Mouse (Mus musculus) embryonic facial prominence, embryonic 14.5 days (tissue): ENCODE data around the gene Inpp4b. TPM values are rescaled to one million over a fixed set of nuclear protein-coding genes. Genes with fewer than 3 reads are reported as not detected.

Experiments
- ATAC-seq: fragments of 200-750 bp; cut with Nextera tagmentation; 2 replicates; pipeline ENCODE4 v1.8.0; 2017; ENCODE audit warnings: low read depth, moderate number of reproducible peaks, moderate TSS enrichment
- DNase-seq: peaks from one replicate; pipeline ENCODE4 v3.0.0-alpha.2; 2015; ENCODE audit warnings: low spot score
- H3K27ac ChIP-seq: fragments of 300-500 bp; sonication (generic); replicated peaks from 2 replicates; pipeline ENCODE4 v1.5.1; 2014; ENCODE audit warnings: low read depth, mild to moderate bottlenecking, low read length, moderate library complexity
- H3K27me3 ChIP-seq: fragments of 300-500 bp; sonication (generic); replicated peaks from 2 replicates; pipeline ENCODE4 v1.6.1; 2014; ENCODE audit warnings: low read length; ENCODE audit not compliant: control insufficient read depth, insufficient read depth
- H3K36me3 ChIP-seq: fragments of 300-500 bp; sonication (generic); 2 replicates; pipeline ENCODE4 v1.6.1; 2014; ENCODE audit warnings: low read length, mixed read lengths; ENCODE audit not compliant: control insufficient read depth, insufficient read depth
- H3K4me1 ChIP-seq: fragments of 300-500 bp; sonication (generic); 2 replicates; pipeline ENCODE4 v1.6.1; 2014; ENCODE audit warnings: antibody characterized with exemption, low read length; ENCODE audit not compliant: control insufficient read depth, insufficient read depth
- H3K4me2 ChIP-seq: fragments of 300-500 bp; sonication (generic); 2 replicates; pipeline ENCODE4 v1.6.1; 2014; ENCODE audit warnings: low read depth, mild to moderate bottlenecking, low read length, moderate library complexity, mixed read lengths
- H3K4me3 ChIP-seq: fragments of 300-500 bp; sonication (generic); 2 replicates; pipeline ENCODE4 v1.5.1; 2014; ENCODE audit warnings: low read depth, mild to moderate bottlenecking, low read length
- H3K9ac ChIP-seq: fragments of 300-500 bp; sonication (generic); 2 replicates; pipeline ENCODE4 v1.6.1; 2014; ENCODE audit warnings: low read depth, mild to moderate bottlenecking, low read length, moderate library complexity, mixed read lengths
- H3K9me3 ChIP-seq: fragments of 300-500 bp; sonication (generic); 2 replicates; pipeline ENCODE4 v1.6.1; 2016; ENCODE audit warnings: low read length; ENCODE audit not compliant: control insufficient read depth
- WGBS: fragments of 180-500 bp; shearing (Covaris S2); extraction: QIAGEN DNeasy Blood & Tissue Kit; methylation state at CpG from one replicate; pipeline ENCODE4 v1.1.7; 2014; 5-methylcytosine and 5-hydroxymethylcytosine counted together
- polyA plus RNA-seq: library from polyadenylated mRNA; unstranded; fragments of >200 nt; fragmentation: Nextera tagmentation; extraction: Ambion mirVana; gene quantifications from 2 replicates; pipeline ENCODE4 v1.2.1, GENCODE M21; 2014

Inpp4b gene
- polyA plus RNA-seq, 1 experiment from 2014 or later: 14.9 TPM

DNA sequence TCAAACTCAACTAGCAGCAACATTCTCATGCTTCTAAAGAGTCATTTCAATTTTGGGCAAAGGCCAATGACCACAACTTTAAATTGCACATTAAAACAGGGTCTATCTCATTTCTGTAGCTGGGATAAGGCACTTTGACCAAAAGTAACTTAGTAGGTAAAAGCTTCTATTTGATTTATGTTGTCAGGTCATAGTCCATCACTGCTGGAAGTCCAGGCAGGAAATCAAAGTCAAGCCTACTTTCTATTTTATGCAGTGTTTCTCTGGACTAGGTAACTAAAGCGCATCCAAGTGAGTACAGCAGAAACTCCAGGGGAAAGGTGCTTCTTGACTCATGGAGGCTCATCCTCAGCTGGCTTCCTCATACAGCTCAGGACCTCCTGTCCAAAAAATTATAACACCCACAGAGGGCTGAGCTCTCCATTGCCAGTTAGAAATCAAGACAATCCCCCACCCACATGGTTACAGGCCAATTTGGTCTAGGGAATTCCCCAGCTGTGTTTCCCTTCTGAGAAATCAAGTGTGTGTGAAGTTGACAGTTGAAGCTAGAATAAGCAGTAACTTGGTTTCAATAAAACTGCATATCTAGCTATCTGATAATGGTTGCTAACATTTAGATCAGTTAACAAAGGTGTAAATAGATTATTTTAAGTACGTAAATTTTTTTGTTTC lies 293.7 kb downstream of the Inpp4b start:
- Histone ChIP-seq H3K4me2 (no peak overlapping the region), H3K27ac (no peak overlapping the region), H3K36me3 (no peaks in the 10 kb centered on the region), H3K27me3 (no peaks in the 10 kb centered on the region), H3K9ac (no peak overlapping the region), H3K4me3 (no peak overlapping the region), H3K9me3 (no peaks in the 10 kb centered on the region), H3K4me1 (no peaks in the 10 kb centered on the region)
- no peak for ATAC-seq
- 94% methylated on average over 2 of the region's 2 CpGs for WGBS
- no peak for DNase-seq

DNA sequence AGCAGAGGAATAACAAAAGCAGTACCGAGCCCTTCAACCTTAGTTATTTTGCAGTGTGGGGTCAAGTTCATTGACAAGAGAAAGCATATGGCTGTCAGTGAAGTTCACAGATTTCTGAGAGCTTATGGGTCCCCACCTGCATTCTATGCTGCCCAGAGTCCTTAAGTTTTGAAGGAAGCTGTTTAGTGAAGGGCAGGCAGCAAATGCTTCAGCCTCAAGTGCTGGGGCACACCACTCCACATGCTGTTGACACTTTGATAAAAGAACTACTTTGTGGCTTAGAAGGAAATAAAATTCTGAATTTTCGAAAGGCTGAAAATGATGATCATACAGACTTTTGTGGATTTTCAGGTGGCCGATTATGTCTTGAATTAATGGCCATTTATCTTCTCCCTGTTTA lies 296.1 kb downstream of the Inpp4b start:
- Histone ChIP-seq H3K9ac (no peak overlapping the region), H3K27ac (no peak overlapping the region), H3K4me2 (no peak overlapping the region), H3K27me3 (no peaks in the 10 kb centered on the region), H3K4me1 (no peaks in the 10 kb centered on the region), H3K36me3 (no peaks in the 10 kb centered on the region), H3K4me3 (no peak overlapping the region), H3K9me3 (no peaks in the 10 kb centered on the region)
- DNase-seq (no peak), ATAC-seq (no peak)
- WGBS: 83% methylated on average over 3 of the region's 3 CpGs

DNA sequence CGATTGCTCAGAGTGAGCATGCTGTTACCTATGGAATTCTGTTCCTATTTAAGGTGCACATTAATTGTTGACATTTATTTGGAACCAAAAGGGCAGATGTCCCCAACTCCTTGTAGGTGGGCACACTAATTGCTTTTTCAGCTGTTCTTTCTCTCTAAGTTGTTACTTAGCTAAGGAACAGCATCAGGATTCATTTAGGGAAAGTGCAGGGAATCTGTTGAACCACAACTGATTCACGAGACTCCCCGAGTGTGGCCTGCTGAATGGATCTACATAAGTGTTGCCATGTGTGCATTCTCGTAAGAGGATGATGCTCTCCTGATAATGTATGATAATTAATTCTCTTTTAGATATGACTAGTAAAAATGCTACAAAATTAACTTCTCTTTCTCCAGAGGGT lies 297.5 kb downstream of the Inpp4b start:
- no peak overlapping the region for H3K4me2 ChIP-seq
- H3K9me3 ChIP-seq: no peaks in the 10 kb centered on the region
- no peak overlapping the region for H3K9ac ChIP-seq
- no peak overlapping the region for H3K4me3 ChIP-seq
- 43% methylated on average over 4 of the region's 4 CpGs for WGBS
- no peak overlapping the region for H3K27ac ChIP-seq
- H3K36me3 ChIP-seq: no peaks in the 10 kb centered on the region
- H3K27me3 ChIP-seq: no peaks in the 10 kb centered on the region
- ATAC-seq (no peak), DNase-seq (peak; percentile 60)
- no peaks in the 10 kb centered on the region for H3K4me1 ChIP-seq

DNA sequence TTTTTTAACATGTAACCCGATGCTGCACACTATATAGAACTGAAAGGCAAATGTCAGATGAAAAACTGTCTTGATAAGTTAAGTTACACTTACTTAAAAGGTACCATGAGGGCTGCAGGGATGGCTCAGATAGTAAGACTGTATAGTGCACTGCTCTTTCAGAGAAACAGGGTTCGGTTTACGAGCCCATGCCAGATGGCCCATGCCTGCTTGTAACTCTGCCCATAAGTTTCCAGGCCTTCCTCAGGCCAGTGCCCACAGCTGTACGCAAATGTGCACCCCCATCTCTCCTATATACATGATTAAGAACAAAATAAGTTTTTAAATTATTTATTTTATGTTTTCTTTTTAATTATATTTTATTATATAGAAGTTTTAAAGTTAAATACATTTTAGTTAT lies 300.7 kb downstream of the Inpp4b start:
- no peak overlapping the region for H3K27ac ChIP-seq
- ATAC-seq: no peak
- DNase-seq: no peak
- H3K4me3 ChIP-seq: no peak overlapping the region
- H3K9ac ChIP-seq: no peak overlapping the region
- 81% methylated on average over 4 of the region's 4 CpGs for WGBS
- no peaks in the 10 kb centered on the region for H3K36me3 ChIP-seq
- H3K27me3 ChIP-seq: no peaks in the 10 kb centered on the region
- no peaks in the 10 kb centered on the region for H3K4me1 ChIP-seq
- H3K9me3 ChIP-seq: no peaks in the 10 kb centered on the region
- H3K4me2 ChIP-seq: no peak overlapping the region

DNA sequence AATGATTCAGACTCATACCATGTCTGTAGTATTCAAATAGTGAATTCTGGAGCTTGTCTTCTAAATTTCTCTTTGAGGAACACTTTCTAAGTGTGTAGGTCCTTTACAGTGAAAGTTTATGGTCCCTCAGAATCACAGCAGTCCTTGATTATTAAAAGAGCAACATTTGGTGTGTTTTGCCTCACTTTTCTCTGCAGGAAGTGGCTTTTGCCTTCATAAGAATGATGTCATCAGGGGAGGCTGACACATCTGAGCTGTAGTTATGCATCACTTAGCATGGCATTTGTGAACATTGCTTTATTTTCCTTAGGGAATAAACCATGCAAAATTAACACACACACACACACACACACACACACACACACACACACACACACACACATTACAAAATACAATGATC lies 349.8 kb downstream of the Inpp4b start:
- no peaks in the 10 kb centered on the region for H3K4me1 ChIP-seq
- peak; percentile 10 for DNase-seq
- no peaks in the 10 kb centered on the region for H3K27me3 ChIP-seq
- H3K4me3 ChIP-seq: no peak overlapping the region
- no peaks in the 10 kb centered on the region for H3K9me3 ChIP-seq
- H3K27ac ChIP-seq: no peak overlapping the region
- ATAC-seq: no peak
- H3K4me2 ChIP-seq: no peak overlapping the region
- H3K9ac ChIP-seq: no peak overlapping the region
- H3K36me3 ChIP-seq: no peaks in the 10 kb centered on the region

DNA sequence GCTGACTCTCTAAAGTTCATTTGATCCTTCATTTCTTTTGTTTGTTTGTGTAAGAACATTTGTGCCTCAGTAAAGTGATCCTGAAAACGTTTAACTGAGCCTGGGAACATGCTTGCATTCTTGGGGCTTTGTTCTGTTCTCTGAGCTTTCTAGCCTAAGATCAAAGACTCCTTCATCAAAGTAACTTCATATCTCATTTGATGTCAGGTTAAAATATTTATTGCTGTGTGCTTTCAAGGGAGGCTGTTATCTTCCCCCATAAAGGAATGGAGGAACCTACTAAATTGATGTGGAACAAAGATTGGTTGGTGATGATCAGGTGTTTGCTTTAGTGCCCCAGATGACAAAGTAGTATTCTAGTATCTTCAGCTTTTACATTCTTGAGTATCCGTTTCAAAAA lies 352.5 kb downstream of the Inpp4b start:
- 31% methylated on average over 2 of the region's 2 CpGs for WGBS
- no peaks in the 10 kb centered on the region for H3K4me1 ChIP-seq
- H3K27me3 ChIP-seq: no peaks in the 10 kb centered on the region
- no peak overlapping the region for H3K4me3 ChIP-seq
- ATAC-seq (no peak), DNase-seq (peak; percentile 9)
- no peak overlapping the region for H3K4me2 ChIP-seq
- H3K9ac ChIP-seq: no peak overlapping the region
- H3K27ac ChIP-seq: no peak overlapping the region
- H3K9me3 ChIP-seq: no peaks in the 10 kb centered on the region
- H3K36me3 ChIP-seq: no peaks in the 10 kb centered on the region

DNA sequence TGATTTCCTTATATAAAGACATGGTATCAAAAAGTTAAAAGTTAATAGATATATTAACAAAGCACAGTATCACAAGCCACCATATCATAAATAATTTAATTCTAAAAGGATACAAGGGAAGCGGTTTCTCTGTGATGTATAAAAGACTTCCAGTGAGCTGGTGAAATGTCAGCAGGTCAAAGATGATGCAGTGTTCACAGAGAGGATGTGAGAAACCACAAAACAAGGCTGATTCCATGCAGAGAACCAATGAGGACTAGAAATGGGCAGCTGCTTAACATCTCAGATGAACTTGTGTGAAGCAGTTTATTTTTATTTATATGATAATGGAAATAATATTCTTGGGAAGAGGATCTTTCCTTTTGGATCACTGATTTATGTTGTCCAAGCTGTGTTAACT lies 359.7 kb downstream of the Inpp4b start:
- ATAC-seq: no peak
- 59% methylated on average over 1 of the region's 1 CpGs for WGBS
- H3K4me3 ChIP-seq: no peak overlapping the region

DNA sequence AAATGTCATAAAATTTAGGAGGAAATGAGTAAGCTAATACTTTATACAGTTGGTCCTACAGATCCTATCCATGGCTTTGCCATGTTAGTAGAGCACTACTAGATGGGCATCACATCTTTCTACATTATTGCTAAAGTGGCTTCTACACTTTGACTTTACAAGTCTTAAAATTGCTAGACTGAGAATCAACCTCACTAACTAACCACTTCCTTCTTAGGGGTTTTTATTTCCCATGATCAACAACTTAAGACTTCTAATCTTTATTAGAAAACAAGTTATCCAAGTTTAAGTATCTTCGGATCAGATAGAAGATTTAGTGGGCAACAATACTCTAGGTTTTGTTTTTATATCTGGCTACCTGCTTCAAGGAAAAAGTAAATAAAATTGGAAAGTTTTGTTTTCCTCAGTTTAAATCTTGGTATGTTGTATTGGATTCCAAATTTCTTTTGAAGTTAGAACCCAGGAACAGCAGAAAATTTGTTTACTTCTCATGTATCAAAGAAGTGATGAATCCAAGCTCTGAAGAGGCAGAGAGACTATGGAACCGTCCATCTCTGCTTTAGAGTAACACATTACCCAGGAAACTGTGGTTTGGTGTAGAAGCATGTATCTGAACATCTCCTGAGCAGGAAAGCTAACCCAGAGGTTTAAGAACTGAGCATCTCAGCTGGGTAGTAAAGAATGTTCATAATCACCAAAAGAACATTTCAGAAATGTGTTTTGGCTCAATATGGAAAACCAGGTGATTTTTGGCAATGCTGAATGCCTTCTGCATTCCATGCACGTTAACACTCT lies 361.4 kb downstream of the Inpp4b start:
- no peak overlapping the region for H3K4me3 ChIP-seq
- no peaks in the 10 kb centered on the region for H3K27me3 ChIP-seq
- no peaks in the 10 kb centered on the region for H3K4me1 ChIP-seq
- H3K9ac ChIP-seq: no peak overlapping the region
- no peaks in the 10 kb centered on the region for H3K36me3 ChIP-seq
- ATAC-seq (no peak), DNase-seq (no peak)
- no peak overlapping the region for H3K27ac ChIP-seq
- WGBS: 68% methylated on average over 3 of the region's 3 CpGs
- H3K4me2 ChIP-seq: no peak overlapping the region
- H3K9me3 ChIP-seq: no peaks in the 10 kb centered on the region

More for the DNA sequence above, 359.7 kb downstream of the Inpp4b start:
- Histone ChIP-seq H3K36me3 (no peaks in the 10 kb centered on the region), H3K27me3 (no peaks in the 10 kb centered on the region), H3K4me1 (no peaks in the 10 kb centered on the region), H3K4me2 (no peak overlapping the region), H3K9ac (no peak overlapping the region), H3K27ac (no peak overlapping the region), H3K9me3 (no peaks in the 10 kb centered on the region)
- no peak for DNase-seq

DNA sequence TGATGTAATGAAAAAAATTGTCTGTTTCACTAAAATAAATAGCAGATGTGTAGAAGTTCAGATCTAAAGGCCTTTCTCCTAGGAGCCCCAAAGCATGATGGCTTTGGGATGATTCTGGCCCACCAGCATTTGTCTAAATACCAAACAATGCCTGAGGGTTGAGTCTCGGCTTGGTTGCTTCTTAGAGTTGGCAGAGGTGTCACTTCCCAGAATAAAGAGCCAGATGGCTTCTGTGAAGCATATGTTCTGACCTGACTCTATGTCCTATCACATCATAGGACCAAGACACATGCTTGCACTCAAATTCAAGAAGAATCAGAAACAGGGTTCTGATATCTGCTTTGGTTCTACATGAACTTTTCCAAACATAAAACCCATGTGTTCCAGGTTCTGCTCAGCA lies 365.1 kb downstream of the Inpp4b start:
- H3K36me3 ChIP-seq: no peaks in the 10 kb centered on the region
- ATAC-seq (no peak), DNase-seq (no peak)
- H3K27me3 ChIP-seq: no peaks in the 10 kb centered on the region
- H3K4me1 ChIP-seq: no peaks in the 10 kb centered on the region
- H3K9me3 ChIP-seq: no peaks in the 10 kb centered on the region
- H3K27ac ChIP-seq: no peak overlapping the region
- 29% methylated on average over 1 of the region's 1 CpGs for WGBS
- H3K4me2 ChIP-seq: no peak overlapping the region
- H3K4me3 ChIP-seq: no peak overlapping the region
- no peak overlapping the region for H3K9ac ChIP-seq
